Mouse (Mus musculus): ENCODE measurements at regions not wholly inside any gene's neighbourhood (a gene's known extent, or its start where the extent isn't known, plus 50 kb on each side); places are given as distances from the start of the nearest gene placed in this dataset.

- Histone ChIP-seq H3K27ac (replicated peaks; ENCODE audit: insufficient read depth, low read depth, low read length) (no peak overlapping the region), H3K27me3 (ENCODE audit: control insufficient read depth, insufficient read depth, low read length) (no peaks in the 10 kb centered on the region)
- WGBS: 90% methylated on average over 8 of the region's 8 CpGs
Measured at GRCm38 (mm10) chr1:35274978-35275377, 425.2 kb downstream of the Plekhb2 start.

More at GRCm38 (mm10) chr1:35274978-35275377, 425.2 kb downstream of the Plekhb2 start:
- Histone ChIP-seq H3K9ac (ENCODE audit: low read depth, low read length) (no peak overlapping the region), H3K36me3 (ENCODE audit: control insufficient read depth, insufficient read depth, low read length) (no peaks in the 10 kb centered on the region), H3K79me2 (ENCODE audit: control insufficient read depth, insufficient read depth, low read length) (no peaks in the 10 kb centered on the region), H3K4me3 (ENCODE audit: insufficient read depth, low read depth, low read length) (no peak overlapping the region), H3K4me1 (ENCODE audit: control insufficient read depth, insufficient read depth, low read length) (no peaks in the 10 kb centered on the region)
- DNase-seq (ENCODE audit: extremely low read depth, low read depth, low spot score): no peak
- TF ChIP-seq POLR2A (IDR thresholded peaks at IDR 0.05; ENCODE audit: extremely low read depth, insufficient read depth, low read length) (no peak), CTCF (IDR thresholded peaks at IDR 0.05; ENCODE audit: low read depth, low read length) (no peak)
